Mouse (Mus musculus): ENCODE results near the gene Gstm6.
"Not testable (repeated sequence)": the region's sequence is repeated elsewhere in the genome, so short reads cannot be mapped to it uniquely, and the experiment has no call there.

- not testable (repeated sequence) for TF ChIP-seq CTCF (IDR thresholded peaks at IDR 0.05; ENCODE audit: low read depth, low read length); POLR2A (IDR thresholded peaks at IDR 0.05; ENCODE audit: extremely low read depth, insufficient read depth, low read length)
Measured at GRCm38 (mm10) chr3:107955260-107955659, 11.7 kb upstream of the Gstm6 start.

Data from liver, adult 2 months (tissue).